Mouse (Mus musculus): ENCODE measurements at regions not wholly inside any gene's neighbourhood (a gene's known extent, or its start where the extent isn't known, plus 50 kb on each side); places are given as distances from the start of the nearest gene placed in this dataset.

- Histone ChIP-seq H3K9me3 (ENCODE audit: control insufficient read depth, insufficient read depth, low read depth, low read length) (no peaks in the 10 kb centered on the region), H3K27ac (ENCODE audit: insufficient read depth, low read depth, low read length, poor library complexity, severe bottlenecking) (no peak overlapping the region), H3K9ac (ENCODE audit: insufficient read depth, low read depth, low read length, poor library complexity, severe bottlenecking) (no peak overlapping the region), H3K4me3 (ENCODE audit: insufficient read depth in 1 of 2, low read depth in 1 of 2, low read length in 2 of 2, poor library complexity in 1 of 2, severe bottlenecking in 1 of 2) (no peak overlapping the region), H3K36me3 (ENCODE audit: control insufficient read depth, insufficient read depth, low read length, poor library complexity, severe bottlenecking) (no peaks in the 10 kb centered on the region), H3K4me1 (ENCODE audit: control insufficient read depth in 2 of 2, insufficient read depth in 2 of 2, low read length in 2 of 2, poor library complexity in 1 of 2) (no peaks in the 10 kb centered on the region)
- no peak for TF ChIP-seq CHD2 (IDR thresholded peaks at IDR 0.05; ENCODE audit: low read depth, low read length)
- TF ChIP-seq MAFK (IDR thresholded peaks at IDR 0.05; ENCODE audit: insufficient read depth, low read depth, low read length), result no peak
- TF ChIP-seq HCFC1 (IDR thresholded peaks at IDR 0.05; ENCODE audit: borderline replicate concordance, insufficient read depth, low read length), result no peak
- no peak for TF ChIP-seq ZNF384 (IDR thresholded peaks at IDR 0.05; ENCODE audit: low read depth, low read length)
- no peak for TF ChIP-seq ZC3H11A (IDR thresholded peaks at IDR 0.05; ENCODE audit: borderline replicate concordance, low read depth, low read length)
- DNase-seq (ENCODE audit: low read depth, low spot score), result no peak
- in situ Hi-C loops (cut with MboI; ENCODE audit: low sequenced_read_pairs in 2 of 2, unreplicated experiment in 2 of 2), result no loop called here
Observed at GRCm38 (mm10) chr4:81677205-81677604, 234.6 kb upstream of the Mpdz start.

GRCm38 (mm10) chr4:81674871-81675270 is 232.3 kb upstream of the Mpdz start:
- TF ChIP-seq MAFK (IDR thresholded peaks at IDR 0.05; ENCODE audit: insufficient read depth, low read depth, low read length) (no peak), ZNF384 (IDR thresholded peaks at IDR 0.05; ENCODE audit: low read depth, low read length) (no peak), CHD2 (IDR thresholded peaks at IDR 0.05; ENCODE audit: low read depth, low read length) (no peak), ZC3H11A (IDR thresholded peaks at IDR 0.05; ENCODE audit: borderline replicate concordance, low read depth, low read length) (no peak), HCFC1 (IDR thresholded peaks at IDR 0.05; ENCODE audit: borderline replicate concordance, insufficient read depth, low read length) (no peak)
- Histone ChIP-seq H3K4me3 (ENCODE audit: insufficient read depth in 1 of 2, low read depth in 1 of 2, low read length in 2 of 2, poor library complexity in 1 of 2, severe bottlenecking in 1 of 2) (no peak overlapping the region), H3K27ac (ENCODE audit: insufficient read depth, low read depth, low read length, poor library complexity, severe bottlenecking) (no peak overlapping the region), H3K9me3 (ENCODE audit: control insufficient read depth, insufficient read depth, low read depth, low read length) (no peaks in the 10 kb centered on the region), H3K36me3 (ENCODE audit: control insufficient read depth, insufficient read depth, low read length, poor library complexity, severe bottlenecking) (no peaks in the 10 kb centered on the region), H3K9ac (ENCODE audit: insufficient read depth, low read depth, low read length, poor library complexity, severe bottlenecking) (no peak overlapping the region), H3K4me1 (ENCODE audit: control insufficient read depth in 2 of 2, insufficient read depth in 2 of 2, low read length in 2 of 2, poor library complexity in 1 of 2) (no peaks in the 10 kb centered on the region)
- no peak for DNase-seq (ENCODE audit: low read depth, low spot score)
- in situ Hi-C loops (cut with MboI; ENCODE audit: low sequenced_read_pairs in 2 of 2, unreplicated experiment in 2 of 2), result no loop called here

- Histone ChIP-seq H3K9ac (ENCODE audit: insufficient read depth, low read depth, low read length, poor library complexity, severe bottlenecking) (no peak overlapping the region), H3K4me3 (ENCODE audit: insufficient read depth in 1 of 2, low read depth in 1 of 2, low read length in 2 of 2, poor library complexity in 1 of 2, severe bottlenecking in 1 of 2) (no peak overlapping the region), H3K27ac (ENCODE audit: insufficient read depth, low read depth, low read length, poor library complexity, severe bottlenecking) (no peak overlapping the region), H3K4me1 (ENCODE audit: control insufficient read depth in 2 of 2, insufficient read depth in 2 of 2, low read length in 2 of 2, poor library complexity in 1 of 2) (no peaks in the 10 kb centered on the region; a peak in 1 of 4 replicates), H3K36me3 (ENCODE audit: control insufficient read depth, insufficient read depth, low read length, poor library complexity, severe bottlenecking) (no peaks in the 10 kb centered on the region), H3K9me3 (ENCODE audit: control insufficient read depth, insufficient read depth, low read depth, low read length) (no peaks in the 10 kb centered on the region)
- TF ChIP-seq ZNF384 (IDR thresholded peaks at IDR 0.05; ENCODE audit: low read depth, low read length) (no peak), MAFK (IDR thresholded peaks at IDR 0.05; ENCODE audit: insufficient read depth, low read depth, low read length) (no peak), CHD2 (IDR thresholded peaks at IDR 0.05; ENCODE audit: low read depth, low read length) (no peak), HCFC1 (IDR thresholded peaks at IDR 0.05; ENCODE audit: borderline replicate concordance, insufficient read depth, low read length) (no peak), ZC3H11A (IDR thresholded peaks at IDR 0.05; ENCODE audit: borderline replicate concordance, low read depth, low read length) (no peak)
- DNase-seq (ENCODE audit: low read depth, low spot score), result no peak
- in situ Hi-C loops (cut with MboI; ENCODE audit: low sequenced_read_pairs in 2 of 2, unreplicated experiment in 2 of 2), result no loop called here
Observed at GRCm38 (mm10) chr4:81673398-81674265, 231.0 kb upstream of the Mpdz start.

GRCm38 (mm10) chr4:81671986-81672385 is 229.4 kb upstream of the Mpdz start:
- Histone ChIP-seq H3K4me1 (ENCODE audit: control insufficient read depth in 2 of 2, insufficient read depth in 2 of 2, low read length in 2 of 2, poor library complexity in 1 of 2) (no peaks in the 10 kb centered on the region; a peak in 1 of 4 replicates), H3K36me3 (ENCODE audit: control insufficient read depth, insufficient read depth, low read length, poor library complexity, severe bottlenecking) (no peaks in the 10 kb centered on the region), H3K9ac (ENCODE audit: insufficient read depth, low read depth, low read length, poor library complexity, severe bottlenecking) (no peak overlapping the region), H3K4me3 (ENCODE audit: insufficient read depth in 1 of 2, low read depth in 1 of 2, low read length in 2 of 2, poor library complexity in 1 of 2, severe bottlenecking in 1 of 2) (no peak overlapping the region), H3K27ac (ENCODE audit: insufficient read depth, low read depth, low read length, poor library complexity, severe bottlenecking) (no peak overlapping the region), H3K9me3 (ENCODE audit: control insufficient read depth, insufficient read depth, low read depth, low read length) (no peaks in the 10 kb centered on the region)
- in situ Hi-C loops (cut with MboI; ENCODE audit: low sequenced_read_pairs in 2 of 2, unreplicated experiment in 2 of 2), result no loop called here
- TF ChIP-seq CHD2 (IDR thresholded peaks at IDR 0.05; ENCODE audit: low read depth, low read length) (no peak), ZNF384 (IDR thresholded peaks at IDR 0.05; ENCODE audit: low read depth, low read length) (no peak), MAFK (IDR thresholded peaks at IDR 0.05; ENCODE audit: insufficient read depth, low read depth, low read length) (no peak), ZC3H11A (IDR thresholded peaks at IDR 0.05; ENCODE audit: borderline replicate concordance, low read depth, low read length) (no peak), HCFC1 (IDR thresholded peaks at IDR 0.05; ENCODE audit: borderline replicate concordance, insufficient read depth, low read length) (no peak)
- no peak for DNase-seq (ENCODE audit: low read depth, low spot score)
